Mouse (Mus musculus) monocyte, adult 2 months (primary cell): ENCODE data around the gene Lsm7.
"Not testable (repeated sequence)": the region's sequence is repeated elsewhere in the genome, so short reads cannot be mapped to it uniquely, and the experiment has no call there.

ENCODE experiments used
- DNase-seq, 2 experiments: peaks; one replicate each; pipeline ENCODE4 v3.0.0; 2022; ENCODE audit warnings: low spot score in 2 of 2, low read depth in 1 of 2

Gene Lsm7

GRCm38 (mm10) chr10:80817164-80817563 is 37.8 kb downstream of the Lsm7 start:
- no peak for DNase-seq

- not testable (repeated sequence) for DNase-seq
These were observed 38.7 kb downstream of the Lsm7 start for GRCm38 (mm10) chr10:80816303-80816702.

- no peak for DNase-seq
These were observed 40.2 kb downstream of the Lsm7 start for GRCm38 (mm10) chr10:80814800-80815199.

GRCm38 (mm10) chr10:80813366-80813765 is 41.6 kb downstream of the Lsm7 start, which contains the start of gene Jsrp1:
Gene Jsrp1, minus strand, starts transcription at chr10:80813498.
- DNase-seq, result no peak

GRCm38 (mm10) chr10:80812391-80813041 is 42.5 kb downstream of the Lsm7 start:
- no peak for DNase-seq

- no peak for DNase-seq
These were observed 44.9 kb downstream of the Lsm7 start for GRCm38 (mm10) chr10:80810084-80810483.

- no peak for DNase-seq
These were observed 45.9 kb downstream of the Lsm7 start for GRCm38 (mm10) chr10:80808985-80809632.

- no peak for DNase-seq
These were observed 46.7 kb downstream of the Lsm7 start for GRCm38 (mm10) chr10:80808099-80808984.

- no peak for DNase-seq
These were observed 47.9 kb downstream of the Lsm7 start for GRCm38 (mm10) chr10:80807057-80807627.

- DNase-seq, result no peak
These were observed 48.5 kb downstream of the Lsm7 start for GRCm38 (mm10) chr10:80806341-80807056.

- DNase-seq, result peak in 1 of 2 experiments; percentile 47
These were observed 49.1 kb downstream of the Lsm7 start for GRCm38 (mm10) chr10:80805925-80806324.

GRCm38 (mm10) chr10:80805322-80805721 is 49.7 kb downstream of the Lsm7 start:
- DNase-seq, result no peak

GRCm38 (mm10) chr10:80804916-80805315 is 50.1 kb downstream of the Lsm7 start, which contains the start of gene Amh:
Gene Amh, plus strand, starts transcription at chr10:80805243.
- no peak for DNase-seq

- DNase-seq, result no peak
These were observed 50.7 kb downstream of the Lsm7 start for GRCm38 (mm10) chr10:80804340-80804739.

- DNase-seq, result no peak
These were observed 52.0 kb downstream of the Lsm7 start for GRCm38 (mm10) chr10:80802996-80803395.
